Mouse (Mus musculus) right cerebral cortex, postnatal 36 days (tissue): Measurements from ENCODE around the gene Fn3k.

Experiments
- DNase-seq, 2 experiments: peaks; one replicate each; pipeline ENCODE4 v3.0.0; 2022; ENCODE audit warnings: low spot score in 2 of 2, mixed read lengths in 1 of 2

Fn3k gene

GRCm38 (mm10) chr11:121451753-121452635 is 17.3 kb downstream of the Fn3k start, which contains the start of gene Tbcd:
Gene Tbcd, plus strand, starts transcription at chr11:121451949.
- DNase-seq = peak; percentile 95

DNA sequence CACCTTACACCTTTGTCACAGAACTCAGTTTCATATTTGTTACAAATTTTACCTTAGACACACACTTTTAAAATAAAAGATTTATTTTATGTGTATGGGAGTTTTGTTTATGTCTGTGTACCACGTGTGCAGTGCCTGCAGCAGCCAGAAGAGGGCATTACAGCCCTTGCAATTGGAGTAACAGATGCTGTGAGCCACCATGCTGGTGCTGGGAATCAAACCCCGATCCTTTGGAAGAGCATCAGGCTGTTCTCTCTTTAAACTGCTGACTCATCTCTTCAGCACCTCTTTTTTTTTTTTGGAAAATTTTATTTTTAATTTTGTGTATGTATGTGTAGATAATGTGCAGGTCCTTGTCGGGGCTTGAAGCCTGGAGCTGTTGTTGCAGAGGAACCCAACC is 23.2 kb downstream of the Fn3k start:
- no peak for DNase-seq

GRCm38 (mm10) chr11:121467408-121467807 is 32.7 kb downstream of the Fn3k start:
- DNase-seq = no peak

DNA sequence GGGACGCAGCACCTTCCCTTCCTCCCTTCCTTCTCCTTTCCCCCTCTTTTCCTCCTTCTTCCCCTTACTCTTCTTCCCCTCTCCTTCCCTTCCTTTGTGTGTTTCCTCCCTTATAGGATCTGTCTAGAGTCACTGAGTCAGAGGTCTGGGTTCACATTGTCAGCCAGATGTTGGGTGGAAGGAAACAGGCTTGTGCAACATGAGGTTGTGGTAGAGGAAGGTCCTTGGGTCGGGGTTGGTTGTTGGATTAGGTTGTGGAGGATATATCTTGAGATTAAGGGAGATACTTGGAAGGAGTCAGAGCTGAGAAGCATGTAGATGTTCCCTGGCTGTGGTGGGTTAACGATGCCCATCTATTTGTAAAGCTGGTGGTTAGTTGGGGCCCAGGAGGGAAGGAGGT is 40.1 kb downstream of the Fn3k start:
- DNase-seq = no peak

DNA sequence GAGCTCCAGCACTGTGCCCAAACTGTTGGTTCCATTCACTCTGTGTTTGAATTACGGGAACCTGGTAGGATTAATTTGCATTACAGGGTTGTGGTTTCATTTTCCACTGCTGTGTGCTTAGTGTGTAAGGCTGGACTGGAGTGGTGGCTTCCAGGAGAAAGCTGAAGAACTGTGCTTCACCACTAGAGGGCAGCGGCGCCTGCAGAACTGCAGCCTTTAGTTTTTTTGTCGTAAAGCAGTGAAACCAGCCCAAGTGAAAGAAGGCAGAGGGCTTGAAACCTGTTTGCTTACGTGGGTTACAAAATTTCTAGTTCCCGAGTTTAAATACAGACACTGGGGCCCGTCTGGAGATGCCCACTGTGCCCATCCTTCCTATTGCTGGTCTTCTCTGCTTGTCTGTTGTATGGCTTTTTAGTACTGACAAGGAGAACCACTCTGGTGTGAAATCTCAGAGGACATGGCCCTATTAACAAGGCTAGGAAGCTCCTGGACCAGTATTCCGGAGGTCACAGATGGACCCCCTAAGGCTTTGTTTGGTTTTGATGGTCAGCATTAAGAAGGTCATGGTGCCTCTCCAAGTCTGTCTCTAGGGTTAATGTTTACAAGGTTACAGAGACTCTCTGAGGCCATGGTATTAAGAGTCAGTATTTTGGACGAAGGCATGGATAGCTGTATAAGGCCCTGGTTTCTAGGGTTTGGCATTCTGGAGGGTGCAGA is 41.1 kb downstream of the Fn3k start:
- DNase-seq = peak; percentile 44 to 51

DNA sequence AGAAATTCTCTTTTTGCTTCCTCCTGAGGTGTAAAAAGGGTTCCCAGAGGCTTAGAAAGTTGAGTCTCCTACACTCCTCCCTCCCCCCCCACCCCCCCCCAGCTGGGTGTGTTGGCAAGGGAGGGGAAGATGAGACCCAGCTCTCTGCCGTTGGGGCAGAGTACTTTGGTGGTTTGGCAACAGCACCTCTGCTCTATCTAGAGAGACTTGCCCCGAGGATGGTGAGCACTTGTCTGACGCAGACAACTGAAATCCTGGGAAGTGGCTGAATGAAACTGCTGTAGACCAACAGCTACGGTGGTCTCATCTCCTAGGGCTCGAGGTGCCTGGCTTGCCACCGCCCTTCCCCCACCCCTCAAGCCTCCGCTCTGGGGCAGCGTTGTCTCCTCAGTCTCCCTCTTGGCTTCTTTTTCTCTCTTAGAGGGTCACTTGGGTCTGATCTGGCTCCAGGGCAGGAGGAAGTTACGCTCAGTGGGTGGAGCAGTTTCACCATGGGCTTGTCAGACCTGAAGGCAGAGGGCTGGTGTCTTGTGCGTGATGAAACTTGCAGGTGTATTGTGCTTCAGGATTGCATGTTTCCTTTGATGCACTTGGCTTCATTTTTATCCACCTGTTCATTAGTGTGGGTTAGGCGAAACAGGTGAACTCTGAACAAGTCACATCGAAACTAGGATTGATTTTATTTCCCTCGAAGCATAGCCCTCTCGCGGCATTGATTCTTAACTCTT is 44.9 kb downstream of the Fn3k start:
- no peak for DNase-seq

GRCm38 (mm10) chr11:121481129-121481528 is 46.4 kb downstream of the Fn3k start:
- DNase-seq = no peak

DNA sequence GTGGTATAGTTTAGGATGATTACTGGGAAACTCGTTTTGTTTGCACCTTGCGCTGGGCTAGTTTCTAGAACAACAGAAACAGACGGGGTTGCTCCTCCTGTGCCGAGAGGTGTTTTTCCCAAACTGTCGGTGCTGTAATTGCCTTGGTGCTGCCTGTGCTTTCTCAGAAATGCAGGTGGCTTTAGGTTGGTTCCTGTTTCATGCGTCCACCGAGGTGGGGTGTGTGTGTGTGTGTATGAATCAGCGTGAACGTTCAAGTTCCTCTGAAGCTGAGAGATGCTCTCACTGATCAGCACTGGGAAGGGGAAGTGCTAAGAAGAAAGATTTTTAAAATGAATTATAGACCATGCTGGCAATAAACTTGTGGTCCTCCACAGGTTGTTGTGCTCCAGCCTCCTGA is 51.2 kb downstream of the Fn3k start:
- DNase-seq = no peak

DNA sequence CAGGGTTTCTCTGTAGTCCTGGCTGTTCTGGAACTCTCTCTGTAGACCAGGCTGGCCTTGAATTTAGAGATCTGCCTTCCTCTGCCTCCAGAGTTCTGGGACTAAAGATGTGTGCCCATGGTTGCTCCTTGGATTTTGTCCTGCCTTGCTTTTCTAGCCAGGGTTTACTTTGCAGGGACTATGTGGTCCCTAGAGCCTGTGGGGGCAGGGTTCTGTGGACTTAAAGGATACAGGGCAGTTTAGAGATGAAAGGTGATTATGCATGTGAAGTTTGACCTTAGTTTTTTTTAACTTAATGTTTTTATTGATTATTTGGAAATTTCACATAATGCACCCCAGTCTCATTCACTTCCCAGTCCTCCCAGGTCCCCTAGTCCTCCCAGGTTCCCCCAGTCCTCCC is 55.9 kb downstream of the Fn3k start:
- DNase-seq = no peak
